Mouse (Mus musculus) limb, embryonic 13.5 days (tissue): Measurements from ENCODE around the gene B430306N03Rik. TPM values are rescaled to one million over a fixed set of nuclear protein-coding genes. Genes with fewer than 3 reads are reported as not detected.
A peak's percentile ranks its signal among the peaks of the same experiment; 100 is the strongest.

Experiments used
- ATAC-seq: fragments of 200-750 bp; cut with Nextera tagmentation; 2 replicates; pipeline ENCODE4 v1.8.0; 2017; ENCODE audit warnings: low read depth, moderate number of reproducible peaks, moderate TSS enrichment; ENCODE audit not compliant: low FRiP score
- H3K27ac ChIP-seq: fragments of 300-500 bp; sonication (generic); 2 replicates; pipeline ENCODE4 v1.5.1; 2015; ENCODE audit warnings: inconsistent platforms, mild to moderate bottlenecking, moderate library complexity
- H3K27me3 ChIP-seq: fragments of 300-500 bp; sonication (generic); 2 replicates; pipeline ENCODE4 v1.6.1; 2015; ENCODE audit warnings: mild to moderate bottlenecking, inconsistent platforms
- H3K36me3 ChIP-seq: fragments of 300-500 bp; sonication (generic); 2 replicates; pipeline ENCODE4 v1.6.1; 2015; ENCODE audit warnings: inconsistent platforms, mild to moderate bottlenecking, moderate library complexity
- H3K4me1 ChIP-seq: fragments of 300-500 bp; sonication (generic); 2 replicates; pipeline ENCODE4 v1.6.1; 2015; ENCODE audit warnings: inconsistent platforms
- H3K4me2 ChIP-seq: fragments of 300-500 bp; sonication (generic); replicated peaks from 2 replicates; pipeline ENCODE4 v1.6.1; 2015; ENCODE audit warnings: inconsistent platforms, mild to moderate bottlenecking, moderate library complexity
- H3K4me3 ChIP-seq: fragments of 300-500 bp; sonication (generic); 2 replicates; pipeline ENCODE4 v1.5.1; 2015; ENCODE audit warnings: moderate library complexity, mild to moderate bottlenecking, inconsistent platforms
- H3K9ac ChIP-seq: fragments of 300-500 bp; sonication (generic); 2 replicates; pipeline ENCODE4 v1.6.1; 2015; ENCODE audit warnings: mild to moderate bottlenecking, inconsistent platforms
- H3K9me3 ChIP-seq: fragments of 300-500 bp; sonication (generic); 2 replicates; pipeline ENCODE4 v1.6.1; 2016; ENCODE audit warnings: inconsistent platforms
- WGBS: fragments of 180-500 bp; shearing (Covaris S2); methylation state at CpG from one replicate; pipeline ENCODE4 v1.1.7; 2015; 5-methylcytosine and 5-hydroxymethylcytosine counted together
- polyA plus RNA-seq: library from polyadenylated mRNA; unstranded; fragments of >200 nt; fragmentation: Nextera tagmentation; extraction: Ambion mirVana; gene quantifications from 2 replicates; pipeline ENCODE4 v1.2.1, GENCODE M21; 2015

Gene B430306N03Rik
- polyA plus RNA-seq, 1 experiment from 2014 or later = 0.10 TPM

- Histone ChIP-seq H3K9me3 (no peaks in the 10 kb centered on the region), H3K36me3 (no peaks in the 10 kb centered on the region), H3K9ac (no peak overlapping the region), H3K4me2 (no peak overlapping the region), H3K4me3 (no peak overlapping the region), H3K27me3 (no peaks in the 10 kb centered on the region), H3K4me1 (peaks cover 4% of the 10 kb centered on the region; the same call in 1 of the 2 replicates), H3K27ac (no peak overlapping the region)
- no peak for ATAC-seq
- WGBS = 73% methylated on average over 2 of the region's 2 CpGs
Observed at GRCm38 (mm10) chr17:48321279-48321678, 5.3 kb downstream of the B430306N03Rik start.

- 62% methylated on average over 3 of the region's 3 CpGs for WGBS
- no peaks in the 10 kb centered on the region for H3K27me3 ChIP-seq
- H3K4me2 ChIP-seq = no peak overlapping the region
- H3K36me3 ChIP-seq = no peaks in the 10 kb centered on the region
- H3K27ac ChIP-seq = no peak overlapping the region
- H3K9me3 ChIP-seq = no peaks in the 10 kb centered on the region
- H3K4me1 ChIP-seq = peaks cover 4% of the 10 kb centered on the region; the same call in 1 of the 2 replicates
- ATAC-seq = no peak
- no peak overlapping the region for H3K4me3 ChIP-seq
- no peak overlapping the region for H3K9ac ChIP-seq
Observed at GRCm38 (mm10) chr17:48323236-48323635, 7.3 kb downstream of the B430306N03Rik start.

GRCm38 (mm10) chr17:48324258-48324657 lies 8.3 kb downstream of the B430306N03Rik start:
- ATAC-seq = no peak
- Histone ChIP-seq H3K4me1 (peaks cover 4% of the 10 kb centered on the region; the same call in 1 of the 2 replicates), H3K27ac (no peak overlapping the region), H3K9me3 (no peaks in the 10 kb centered on the region), H3K9ac (no peak overlapping the region), H3K36me3 (no peaks in the 10 kb centered on the region), H3K4me2 (no peak overlapping the region), H3K27me3 (no peaks in the 10 kb centered on the region), H3K4me3 (no peak overlapping the region)
- WGBS = 83% methylated on average over 5 of the region's 5 CpGs

GRCm38 (mm10) chr17:48325093-48325492 lies 9.2 kb downstream of the B430306N03Rik start:
- Histone ChIP-seq H3K27me3 (no peaks in the 10 kb centered on the region), H3K4me3 (no peak overlapping the region), H3K9me3 (no peaks in the 10 kb centered on the region), H3K4me2 (no peak overlapping the region), H3K4me1 (peaks cover 4% of the 10 kb centered on the region; the same call in 1 of the 2 replicates), H3K9ac (no peak overlapping the region), H3K27ac (no peak overlapping the region), H3K36me3 (no peaks in the 10 kb centered on the region)
- 93% methylated on average over 6 of the region's 6 CpGs for WGBS
- no peak for ATAC-seq

- Histone ChIP-seq H3K4me3 (no peak overlapping the region), H3K27ac (no peak overlapping the region), H3K27me3 (no peaks in the 10 kb centered on the region), H3K36me3 (no peaks in the 10 kb centered on the region), H3K4me2 (no peak overlapping the region), H3K9ac (no peak overlapping the region), H3K9me3 (no peaks in the 10 kb centered on the region), H3K4me1 (peaks cover 4% of the 10 kb centered on the region; the same call in 1 of the 2 replicates)
- ATAC-seq = no peak
- 83% methylated on average over 11 of the region's 11 CpGs for WGBS
Observed at GRCm38 (mm10) chr17:48325638-48326037, 9.7 kb downstream of the B430306N03Rik start.

- H3K27ac ChIP-seq = peak overlapping the region; percentile 1; the same call in 1 of the 2 replicates
- no peaks in the 10 kb centered on the region for H3K36me3 ChIP-seq
- WGBS = 43% methylated on average over 4 of the region's 4 CpGs
- ATAC-seq = peak; percentile 69
- no peak overlapping the region for H3K9ac ChIP-seq
- H3K9me3 ChIP-seq = no peaks in the 10 kb centered on the region
- no peaks in the 10 kb centered on the region for H3K27me3 ChIP-seq
- H3K4me2 ChIP-seq = no peak overlapping the region
- H3K4me3 ChIP-seq = no peak overlapping the region
- peaks cover 4% of the 10 kb centered on the region; the same call in 1 of the 2 replicates for H3K4me1 ChIP-seq
Observed at GRCm38 (mm10) chr17:48326656-48327055, 10.7 kb downstream of the B430306N03Rik start.

GRCm38 (mm10) chr17:48332524-48332923 lies 16.6 kb downstream of the B430306N03Rik start:
- WGBS = 85% methylated on average over 2 of the region's 2 CpGs
- no peak for ATAC-seq

GRCm38 (mm10) chr17:48334186-48334585 lies 18.2 kb downstream of the B430306N03Rik start:
- Histone ChIP-seq H3K9me3 (no peaks in the 10 kb centered on the region), H3K36me3 (no peaks in the 10 kb centered on the region), H3K4me1 (no peaks in the 10 kb centered on the region), H3K27me3 (no peaks in the 10 kb centered on the region), H3K4me3 (no peak overlapping the region), H3K9ac (no peak overlapping the region), H3K4me2 (no peak overlapping the region), H3K27ac (no peak overlapping the region)
- no peak for ATAC-seq
- 94% methylated on average over 4 of the region's 4 CpGs for WGBS

More at GRCm38 (mm10) chr17:48332524-48332923, 16.6 kb downstream of the B430306N03Rik start:
- Histone ChIP-seq H3K9ac (no peak overlapping the region), H3K9me3 (no peaks in the 10 kb centered on the region), H3K4me3 (no peak overlapping the region), H3K36me3 (no peaks in the 10 kb centered on the region), H3K4me1 (no peaks in the 10 kb centered on the region), H3K27me3 (no peaks in the 10 kb centered on the region), H3K27ac (no peak overlapping the region), H3K4me2 (no peak overlapping the region)

GRCm38 (mm10) chr17:48336857-48337256 lies 20.9 kb downstream of the B430306N03Rik start:
- Histone ChIP-seq H3K27ac (no peak overlapping the region), H3K9ac (no peak overlapping the region), H3K36me3 (no peaks in the 10 kb centered on the region), H3K4me2 (no peak overlapping the region), H3K9me3 (no peaks in the 10 kb centered on the region), H3K4me3 (no peak overlapping the region), H3K27me3 (no peaks in the 10 kb centered on the region), H3K4me1 (no peaks in the 10 kb centered on the region)
- ATAC-seq = no peak
- WGBS = under 1% methylated on average over 6 of the region's 6 CpGs

- H3K27ac ChIP-seq = no peak overlapping the region
- H3K4me2 ChIP-seq = no peak overlapping the region
- no peaks in the 10 kb centered on the region for H3K36me3 ChIP-seq
- no peak overlapping the region for H3K4me3 ChIP-seq
- H3K9me3 ChIP-seq = no peaks in the 10 kb centered on the region
- ATAC-seq = no peak
- no peaks in the 10 kb centered on the region for H3K4me1 ChIP-seq
- H3K27me3 ChIP-seq = no peaks in the 10 kb centered on the region
- WGBS = 88% methylated on average over 1 of the region's 1 CpGs
- no peak overlapping the region for H3K9ac ChIP-seq
Observed at GRCm38 (mm10) chr17:48340267-48340666, 24.3 kb downstream of the B430306N03Rik start.

- no peaks in the 10 kb centered on the region for H3K36me3 ChIP-seq
- no peak overlapping the region for H3K4me3 ChIP-seq
- WGBS = 63% methylated on average over 3 of the region's 3 CpGs
- no peaks in the 10 kb centered on the region for H3K4me1 ChIP-seq
- no peak for ATAC-seq
- H3K9me3 ChIP-seq = no peaks in the 10 kb centered on the region
- no peak overlapping the region for H3K9ac ChIP-seq
- no peak overlapping the region for H3K4me2 ChIP-seq
- no peak overlapping the region for H3K27ac ChIP-seq
- no peaks in the 10 kb centered on the region for H3K27me3 ChIP-seq
Observed at GRCm38 (mm10) chr17:48341947-48342346, 26.0 kb downstream of the B430306N03Rik start.

GRCm38 (mm10) chr17:48343065-48343464 lies 27.1 kb downstream of the B430306N03Rik start:
- Histone ChIP-seq H3K27ac (no peak overlapping the region), H3K9ac (no peak overlapping the region), H3K4me1 (no peaks in the 10 kb centered on the region), H3K9me3 (no peaks in the 10 kb centered on the region), H3K4me2 (no peak overlapping the region), H3K36me3 (no peaks in the 10 kb centered on the region), H3K4me3 (no peak overlapping the region), H3K27me3 (no peaks in the 10 kb centered on the region)
- WGBS = 79% methylated on average over 2 of the region's 2 CpGs
- ATAC-seq = no peak

- 79% methylated on average over 4 of the region's 4 CpGs for WGBS
- H3K27me3 ChIP-seq = no peaks in the 10 kb centered on the region
- H3K4me3 ChIP-seq = no peak overlapping the region
- H3K27ac ChIP-seq = no peak overlapping the region
- ATAC-seq = no peak
- no peak overlapping the region for H3K4me2 ChIP-seq
- no peaks in the 10 kb centered on the region for H3K36me3 ChIP-seq
- H3K9me3 ChIP-seq = no peaks in the 10 kb centered on the region
- no peaks in the 10 kb centered on the region for H3K4me1 ChIP-seq
- H3K9ac ChIP-seq = no peak overlapping the region
Observed at GRCm38 (mm10) chr17:48345824-48346223, 29.9 kb downstream of the B430306N03Rik start.
